Mouse (Mus musculus) heart, postnatal 25 days (tissue): Measurements from ENCODE around the gene Aarsd1. TPM values are rescaled to one million over a fixed set of nuclear protein-coding genes. Genes with fewer than 3 reads are reported as not detected.
"Not testable (repeated sequence)": the region's sequence is repeated elsewhere in the genome, so short reads cannot be mapped to it uniquely, and the experiment has no call there.

Experiments
- DNase-seq: peaks from one replicate; pipeline ENCODE4 v3.0.0; 2022; ENCODE audit warnings: low spot score
- intact Hi-C: fragments of 180-260 bp; cut with DNase I; formaldehyde crosslinking; loops from one replicate; pipeline ENCODE4 v1.15.1; 2025
- total RNA-seq, 2 experiments: library from RNA; stranded (reverse); gene quantifications; 2 replicates each; pipeline ENCODE4 v1.2.3; 2021

Aarsd1 gene
- total RNA-seq, result 10 to 100 TPM; 20.7 to 22.8 TPM

DNA sequence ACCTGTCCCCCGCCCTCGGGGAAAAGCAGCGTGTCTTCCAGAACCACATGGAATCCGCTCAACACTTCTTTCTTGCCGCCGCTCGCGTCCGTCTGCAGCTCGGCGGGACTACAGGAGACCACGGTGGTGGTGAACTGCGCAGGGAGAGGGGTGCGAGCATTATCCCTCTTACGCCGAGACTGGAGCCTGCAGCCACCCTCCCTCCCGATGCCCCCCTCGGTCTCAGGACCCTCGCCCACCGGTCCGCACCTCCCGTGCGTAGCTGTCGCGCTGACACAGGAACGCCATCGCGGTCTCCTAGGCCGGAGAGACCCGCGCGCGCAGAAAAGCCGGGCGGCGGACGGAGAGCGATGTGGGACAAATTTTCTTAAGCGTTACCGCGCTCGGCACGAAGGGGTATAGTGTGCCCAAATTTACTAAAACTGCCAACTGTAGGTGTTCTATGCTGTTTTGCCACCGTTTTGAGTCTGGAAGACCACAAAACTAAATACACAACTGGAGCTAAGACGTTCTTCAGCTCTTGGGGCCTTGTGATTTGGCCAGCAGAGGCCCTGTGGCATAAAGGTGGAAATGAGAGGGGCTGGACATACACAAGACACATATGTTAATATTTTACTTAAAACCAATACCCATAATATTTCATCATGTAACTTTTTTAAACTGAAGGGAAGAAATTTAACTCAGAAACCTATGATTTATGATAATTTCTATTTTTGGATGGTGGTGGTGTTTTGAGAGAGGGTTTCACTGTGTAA is at the start of gene Aarsd1:
Gene Aarsd1, minus strand, starts transcription at position 515 of the 755 bp plus-strand sequence.
- intact Hi-C loops, result no loop called here
- peak; percentile 74 for DNase-seq

DNA sequence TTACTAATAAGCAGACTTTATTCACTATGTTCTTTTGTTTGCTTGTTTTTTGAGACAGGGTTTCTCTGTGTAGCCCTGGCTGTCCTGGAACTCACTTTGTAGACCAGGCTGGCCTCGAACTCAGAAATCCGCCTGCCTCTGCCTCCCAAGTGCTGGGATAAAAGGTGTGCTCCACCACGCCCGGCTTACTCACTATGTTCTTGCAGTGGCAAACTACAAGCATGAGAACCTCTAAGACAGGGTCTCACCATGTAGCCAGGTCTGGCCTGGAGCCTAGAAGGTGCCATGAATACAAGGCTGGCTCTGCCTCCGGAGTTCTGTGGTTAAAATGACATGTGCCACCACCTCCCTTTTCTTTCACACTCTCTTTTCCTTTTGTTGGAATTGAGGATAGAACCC is 49.1 kb upstream of the Aarsd1 start:
- not testable (repeated sequence) for DNase-seq
- intact Hi-C loops, result loop anchor here (5.0 kb wide), 1 partner anchor 86 kb away; the partner anchor contains the start of genes Brca1 and Nbr1

DNA sequence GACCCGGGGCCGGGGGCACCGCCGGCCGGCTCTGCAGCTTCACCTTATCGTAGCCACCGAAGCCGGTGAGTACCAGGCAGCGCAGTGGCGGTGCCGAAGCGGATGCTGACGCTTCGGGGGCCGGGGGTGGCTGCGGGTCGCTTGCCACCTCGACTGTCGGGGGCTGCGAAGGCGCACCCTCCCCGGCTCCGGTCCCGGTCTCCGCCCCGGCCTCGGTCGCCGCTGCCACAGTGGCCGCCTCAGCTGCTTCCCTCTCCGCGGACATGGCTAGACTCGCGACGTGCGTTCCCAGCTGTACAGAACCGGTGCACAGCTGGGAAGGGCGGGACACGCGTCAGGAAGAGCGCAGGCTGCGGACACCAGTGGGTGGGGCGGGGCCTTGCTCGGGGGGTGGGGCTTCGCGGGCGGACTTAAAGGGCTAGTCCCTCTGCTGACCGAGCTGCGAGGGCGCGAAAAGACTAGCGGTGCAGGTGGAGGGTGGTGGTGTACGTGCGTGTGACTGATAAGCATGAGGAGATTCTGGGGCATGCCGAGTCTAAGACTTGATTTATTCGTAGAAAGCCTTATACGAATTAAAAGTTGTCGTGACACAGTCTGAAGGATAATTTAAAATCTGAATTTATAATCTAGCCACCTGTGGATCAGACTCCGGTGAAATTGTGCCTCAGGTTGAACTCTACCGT is 48.6 kb upstream of the Aarsd1 start, which contains the start of gene Vat1:
Gene Vat1, minus strand, starts transcription at position 362 of the 683 bp plus-strand sequence.
- peak; percentile 55 for DNase-seq
- intact Hi-C loops, result loop anchor here (5.0 kb wide), 1 partner anchor 86 kb away; the partner anchor contains the start of genes Brca1 and Nbr1

DNA sequence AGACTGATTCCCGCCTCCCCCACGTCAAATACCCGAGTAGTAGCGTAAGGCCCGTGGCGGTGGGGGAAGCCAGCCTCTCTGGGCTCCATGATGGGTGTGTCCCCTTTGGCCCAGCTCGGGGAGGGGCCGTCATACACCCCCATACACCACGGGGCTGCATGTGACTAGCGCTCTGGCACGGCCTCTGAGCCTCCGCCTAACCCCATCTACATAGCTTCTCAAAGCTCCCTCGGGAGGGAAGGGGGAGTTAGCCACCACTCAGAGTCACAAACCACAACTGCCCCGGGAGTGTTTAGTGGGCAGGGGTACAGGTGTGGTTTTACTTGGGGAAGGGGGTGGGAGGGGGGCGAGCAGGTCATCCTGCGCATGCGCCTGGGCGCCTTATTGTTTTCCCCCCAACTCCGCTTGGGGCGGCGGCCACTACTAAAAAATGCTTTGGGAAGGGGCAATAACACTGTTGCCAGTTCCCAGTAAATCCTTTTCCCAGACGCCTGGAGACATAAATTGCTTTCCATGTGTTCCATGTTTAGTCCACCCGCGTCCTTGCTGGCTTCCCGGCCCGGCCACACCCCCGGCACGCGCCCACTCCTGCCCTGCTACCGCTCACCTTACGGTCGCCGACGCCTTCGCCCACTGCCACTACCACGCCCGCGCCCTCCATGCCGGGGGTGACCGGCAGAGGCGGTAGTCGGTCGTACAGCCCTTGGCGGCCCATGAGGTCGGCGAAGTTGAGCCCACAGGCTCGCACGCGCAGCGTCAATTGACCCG is 47.9 kb upstream of the Aarsd1 start:
- peak; percentile 74 for DNase-seq
- intact Hi-C loops, result loop anchor here (5.0 kb wide), 1 partner anchor 87 kb away; the partner anchor contains the start of genes Brca1 and Nbr1

DNA sequence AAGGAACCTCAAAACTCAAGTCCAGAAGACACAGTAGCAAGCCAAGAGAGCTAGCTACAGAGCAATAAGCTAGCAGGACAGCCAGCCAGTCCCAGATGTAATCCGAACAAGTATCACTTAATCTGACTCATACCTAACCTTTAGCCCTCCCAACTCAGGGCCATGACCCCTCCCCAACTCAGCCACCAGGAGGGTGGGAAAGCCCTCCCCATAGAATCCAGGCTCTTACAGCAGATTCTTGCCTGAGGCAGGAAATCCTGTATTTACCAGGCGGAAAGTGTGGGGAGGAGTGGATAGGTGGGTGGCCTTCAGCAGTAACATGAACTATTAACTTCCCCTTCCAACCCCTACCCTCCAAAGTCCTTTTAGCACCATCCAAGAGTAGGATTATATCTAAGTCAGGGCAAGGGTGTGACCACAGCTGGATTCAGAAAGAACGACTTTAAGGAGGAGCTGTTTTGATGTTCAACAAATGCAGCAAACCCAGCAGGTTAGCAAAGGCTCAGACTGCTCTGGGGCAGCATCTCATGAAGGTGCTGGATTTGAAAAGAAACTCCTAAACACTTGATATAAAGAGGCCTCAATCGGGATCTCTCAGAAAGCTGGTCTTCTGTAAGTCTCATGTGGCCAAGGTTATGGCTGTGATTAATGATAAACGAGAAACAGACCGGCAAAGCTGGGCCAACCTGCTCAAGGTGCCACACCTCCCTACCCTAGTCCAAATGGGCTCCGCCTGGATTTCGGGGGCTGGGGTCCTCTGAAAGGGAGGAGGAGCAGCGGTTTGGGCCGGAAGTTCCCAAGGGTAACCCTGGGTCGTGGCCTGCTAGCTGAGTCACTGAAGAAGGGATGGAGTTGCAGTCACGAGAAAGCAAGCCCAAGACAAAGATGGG is 47.0 kb upstream of the Aarsd1 start, which contains the start of gene Rnd2:
Gene Rnd2, plus strand, starts transcription at position 789 of the 890 bp plus-strand sequence.
- no peak for DNase-seq
- intact Hi-C loops, result loop anchor here (5.0 kb wide), 1 partner anchor 88 kb away; the partner anchor contains the start of genes Brca1 and Nbr1

DNA sequence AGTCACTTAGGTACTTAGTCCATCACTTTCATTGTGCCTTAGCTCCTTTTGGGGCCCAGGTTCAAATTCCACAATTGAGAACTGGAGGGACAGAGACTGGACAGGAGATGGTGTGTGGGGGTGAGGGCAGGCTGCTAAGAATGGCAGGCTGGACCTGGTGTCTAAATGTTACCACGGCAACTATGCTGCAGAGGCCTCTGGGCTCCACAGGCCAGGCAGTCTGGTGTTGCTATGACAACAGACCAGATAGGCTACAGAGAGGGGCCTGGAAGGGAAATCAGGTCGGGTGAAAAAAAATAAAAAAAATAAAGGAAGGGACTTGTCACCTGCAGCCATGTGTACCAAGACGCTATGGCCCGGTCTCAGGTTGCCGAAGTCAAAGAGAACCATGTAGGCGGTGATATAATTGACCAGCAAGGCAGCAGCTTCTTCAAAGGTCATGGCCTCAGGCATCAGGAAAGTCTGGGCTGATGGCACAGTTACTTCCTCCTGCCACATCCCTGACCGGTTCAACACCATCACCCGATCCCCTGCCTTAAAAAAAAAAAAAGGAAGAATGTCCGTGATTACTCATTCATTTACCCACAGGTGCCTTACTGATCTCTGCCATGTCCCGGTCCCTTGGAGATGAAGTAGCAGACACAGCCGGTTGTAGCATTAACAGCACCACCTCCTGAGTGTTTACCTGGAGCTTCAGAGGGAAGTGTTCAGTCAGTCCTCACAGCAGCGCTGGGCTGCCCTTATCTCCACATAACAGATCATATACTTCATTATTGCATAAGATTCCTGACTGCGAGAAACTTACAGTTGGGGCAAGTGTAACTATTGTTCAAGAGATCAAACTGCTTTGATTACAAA is 45.4 kb upstream of the Aarsd1 start:
- intact Hi-C loops, result loop anchor here (2.0 kb wide), 1 partner anchor 14 kb away; the partner anchor contains the start of gene Ifi35
- DNase-seq, result no peak

DNA sequence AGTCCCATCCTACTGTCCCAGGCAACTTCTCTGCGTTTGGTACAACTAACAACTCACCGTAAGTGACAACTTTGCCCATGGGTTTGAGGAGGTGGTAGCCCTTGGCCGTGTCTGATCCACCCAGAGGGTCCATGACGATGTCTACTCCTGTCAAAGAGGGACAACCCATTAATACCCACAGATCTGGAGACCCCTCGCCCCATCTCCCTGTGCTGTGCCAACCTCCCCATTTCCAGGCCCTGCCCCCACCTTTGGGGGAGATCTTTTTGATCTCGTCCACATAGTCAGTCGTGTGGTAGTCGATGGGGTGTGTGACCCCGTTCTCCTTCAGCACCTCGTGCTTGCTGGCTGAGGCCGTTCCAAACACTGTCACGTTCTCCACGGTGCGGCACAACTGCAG is 44.7 kb upstream of the Aarsd1 start:
- DNase-seq, result no peak
- intact Hi-C loops, result loop anchor here (2.0 kb wide), 1 partner anchor 13 kb away; the partner anchor contains the start of gene Ifi35

DNA sequence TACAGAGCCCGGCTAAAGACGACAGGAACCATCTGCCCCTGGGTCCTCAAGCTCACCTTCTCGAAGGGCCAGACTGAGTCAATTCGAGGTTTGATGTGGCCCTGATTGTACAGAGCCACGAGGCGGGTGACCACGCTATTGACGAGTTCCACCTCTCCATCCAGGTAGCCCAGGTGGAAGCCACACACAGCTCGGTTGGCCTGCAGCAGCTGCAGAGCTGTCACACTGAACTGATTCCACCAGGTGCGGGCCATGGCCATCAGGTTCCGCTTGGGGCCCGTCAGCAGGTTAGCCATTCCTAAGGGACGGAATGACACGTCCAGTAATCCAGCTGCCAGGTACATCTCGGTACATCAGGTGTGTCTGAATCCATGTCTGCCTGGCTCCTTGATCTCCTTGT is 42.9 kb upstream of the Aarsd1 start:
- intact Hi-C loops, result no loop called here
- no peak for DNase-seq

DNA sequence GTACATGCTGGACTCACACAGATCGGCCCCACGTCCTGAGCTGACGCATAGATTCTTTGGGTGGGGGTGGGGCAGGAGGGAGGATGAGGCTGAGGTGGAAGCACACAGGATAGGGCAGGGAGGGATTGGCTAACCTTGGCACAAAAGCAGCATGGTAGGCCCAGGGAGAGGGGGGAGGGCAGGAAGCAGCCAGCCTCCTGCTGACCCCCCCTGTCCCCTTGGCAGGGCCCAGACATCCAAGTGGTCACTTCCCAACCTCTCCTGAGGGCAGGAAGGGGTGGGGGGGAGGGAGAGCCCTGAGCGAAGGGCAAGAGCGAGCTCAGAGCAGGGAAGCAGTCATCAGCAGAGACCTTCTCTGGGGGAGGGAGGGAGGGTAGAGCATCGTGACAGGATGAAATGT is 42.3 kb upstream of the Aarsd1 start:
- intact Hi-C loops, result loop anchor here (10.0 kb wide), 1 partner anchor 275 kb away; the partner anchor contains the start of gene Dhx8
- no peak for DNase-seq

DNA sequence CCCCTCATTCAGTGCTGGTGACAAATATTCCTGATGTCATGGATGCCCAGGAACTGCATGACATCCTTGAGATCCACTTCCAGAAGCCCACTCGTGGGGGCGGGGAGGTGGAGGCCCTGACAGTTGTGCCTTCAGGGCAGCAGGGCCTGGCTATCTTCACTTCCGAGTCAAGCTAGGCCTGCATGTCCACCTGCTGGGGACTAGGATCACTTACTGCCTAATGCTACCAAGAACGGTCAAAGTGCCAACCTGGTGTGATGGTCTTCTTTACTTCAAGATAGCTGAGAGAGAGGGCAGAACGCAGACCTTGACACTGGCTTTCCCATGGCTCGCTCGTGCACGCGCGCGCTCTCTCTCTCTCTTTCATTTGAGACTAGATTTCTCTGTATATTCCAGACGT is 40.8 kb upstream of the Aarsd1 start:
- intact Hi-C loops, result loop anchor here (10.0 kb wide), 1 partner anchor 277 kb away; the partner anchor contains the start of gene Dhx8
- no peak for DNase-seq

DNA sequence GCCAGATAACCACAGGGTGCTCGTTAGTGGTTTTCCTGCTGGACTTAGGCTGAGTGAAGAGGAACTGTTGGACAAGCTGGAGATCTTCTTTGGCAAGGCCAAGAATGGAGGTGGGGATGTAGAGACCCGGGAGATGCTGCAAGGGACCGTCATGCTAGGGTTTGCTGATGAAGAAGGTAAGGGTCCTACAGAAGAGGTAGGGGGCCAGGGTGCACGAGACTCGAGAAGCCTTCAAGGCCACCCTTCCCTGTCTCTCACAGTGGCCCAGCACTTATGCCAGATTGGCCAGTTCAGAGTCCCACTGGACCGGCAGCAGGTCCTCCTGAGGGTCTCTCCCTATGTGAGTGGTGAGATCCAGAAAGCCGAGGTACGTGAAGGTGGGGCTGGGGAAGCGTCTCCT is 40.2 kb upstream of the Aarsd1 start:
- intact Hi-C loops, result loop anchor here (10.0 kb wide), 1 partner anchor 277 kb away; the partner anchor contains the start of gene Dhx8
- no peak for DNase-seq

DNA sequence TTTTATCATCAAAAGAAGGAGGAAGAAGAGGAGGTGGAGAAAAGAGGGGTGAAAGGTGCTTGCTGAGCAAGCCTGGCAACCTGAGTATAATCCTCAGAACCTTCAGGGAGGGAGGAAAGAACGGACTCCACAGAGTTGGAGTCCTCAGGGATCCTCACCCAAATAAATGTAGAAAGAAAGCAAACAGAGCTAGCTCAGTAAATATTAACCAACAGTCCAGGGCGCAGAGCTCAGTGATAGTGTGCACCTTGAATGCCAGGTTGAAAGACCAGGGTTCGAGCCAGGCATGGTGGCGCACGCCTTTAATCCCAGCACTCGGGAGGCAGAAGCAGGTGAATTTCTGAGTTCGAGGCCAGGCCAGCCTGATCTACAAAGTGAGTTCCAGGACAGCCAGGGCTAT is 38.2 kb upstream of the Aarsd1 start:
- DNase-seq, result no peak
- intact Hi-C loops, result loop anchor here (10.0 kb wide), 1 partner anchor 279 kb away; the partner anchor contains the start of gene Dhx8

DNA sequence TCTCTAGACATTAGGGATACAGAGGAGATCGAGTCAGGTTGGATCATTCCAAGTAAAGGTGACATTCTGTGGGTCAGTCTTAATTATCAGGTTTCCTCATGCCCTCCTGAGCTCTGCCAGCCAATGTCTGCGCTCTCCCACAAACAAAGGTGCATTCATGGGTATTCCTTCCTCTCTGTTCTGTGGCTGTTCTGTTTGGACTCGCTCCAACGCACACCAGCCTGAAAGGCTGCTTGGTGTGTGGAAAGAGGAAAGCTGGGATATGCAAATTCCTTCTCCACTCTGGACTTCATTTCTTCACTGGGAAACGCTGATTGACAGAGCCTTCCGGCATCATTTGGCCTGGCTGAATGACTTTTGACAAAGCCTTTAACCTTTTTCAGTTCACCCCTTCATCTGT is 37.3 kb upstream of the Aarsd1 start:
- intact Hi-C loops, result loop anchor here (10.0 kb wide), 1 partner anchor 280 kb away; the partner anchor contains the start of gene Dhx8
- no peak for DNase-seq

DNA sequence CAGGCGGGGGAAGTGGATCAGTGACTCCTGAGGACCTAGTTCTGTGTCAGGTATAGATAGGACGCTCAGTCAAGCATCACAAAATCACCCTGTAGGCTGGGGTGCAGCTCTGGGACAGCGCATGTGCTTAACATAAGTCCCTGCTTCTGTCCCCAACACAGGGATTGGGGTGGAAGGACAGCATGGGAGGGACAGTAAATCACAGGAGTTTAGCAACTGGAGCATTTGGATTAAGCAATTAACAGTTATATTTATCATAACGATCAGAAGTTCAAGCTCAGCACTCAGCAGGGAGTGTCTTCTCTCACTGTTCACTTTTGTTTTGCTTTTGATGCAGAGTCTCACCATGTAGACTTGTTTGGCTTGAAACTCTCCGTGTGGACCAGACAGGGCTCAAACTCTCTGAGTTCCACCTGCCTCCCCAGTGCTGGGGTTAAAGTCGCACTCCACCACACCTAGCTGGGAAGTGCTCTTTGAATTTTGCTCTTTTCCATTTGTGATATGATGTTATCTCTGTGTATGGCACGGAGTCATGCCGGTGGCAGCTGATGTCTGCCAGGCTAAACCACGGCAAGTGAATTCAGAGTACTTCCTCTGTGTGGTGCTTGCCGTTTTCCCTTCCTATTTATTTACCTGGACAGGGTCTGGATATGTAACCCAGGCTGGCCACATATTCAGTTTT is 34.8 kb upstream of the Aarsd1 start:
- no peak for DNase-seq

DNA sequence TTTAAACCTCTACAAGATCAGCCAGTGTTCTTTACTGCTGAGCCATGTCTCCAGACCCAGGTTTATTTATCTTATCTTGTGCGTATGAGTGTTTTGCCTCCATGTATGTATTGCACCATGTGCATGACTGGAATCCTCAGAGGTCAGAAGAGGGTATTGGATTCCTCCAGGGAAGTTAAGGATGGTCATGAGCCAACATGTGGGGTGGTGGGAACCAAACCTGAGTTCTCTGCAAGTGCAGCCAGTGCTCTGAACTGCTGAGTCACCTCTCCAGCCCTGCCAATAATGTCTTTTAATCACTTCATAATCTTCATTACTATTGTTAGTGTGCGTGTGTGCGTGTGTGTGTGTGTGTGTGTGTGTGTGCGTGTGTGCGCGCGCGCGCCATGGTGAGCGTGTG is 34.1 kb upstream of the Aarsd1 start:
- no peak for DNase-seq
- intact Hi-C loops, result loop anchor here (10.0 kb wide), 1 partner anchor 283 kb away; the partner anchor contains the start of gene Dhx8

More for the DNA sequence above, 34.8 kb upstream of the Aarsd1 start:
- intact Hi-C loops, result loop anchor here (10.0 kb wide), 1 partner anchor 283 kb away; the partner anchor contains the start of gene Dhx8

DNA sequence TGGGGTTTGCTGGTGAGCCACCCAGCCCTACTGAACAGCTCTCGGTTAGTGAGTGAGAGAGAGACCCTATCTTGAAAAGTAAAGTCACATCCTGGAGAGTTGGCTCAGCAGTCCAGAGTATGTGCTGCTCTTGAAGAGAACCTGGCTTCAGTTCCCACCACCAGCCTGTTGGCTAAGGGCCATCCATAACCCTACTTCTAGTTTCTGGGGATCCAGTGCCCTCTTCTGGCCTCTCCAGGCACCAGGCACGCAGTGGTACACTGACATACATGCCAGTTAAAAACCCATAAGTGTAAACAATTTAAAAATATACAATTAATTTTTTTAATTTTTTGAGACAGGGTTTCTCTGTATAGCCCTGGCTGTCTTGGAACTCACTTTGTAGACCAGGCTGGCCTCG is 33.0 kb upstream of the Aarsd1 start:
- no peak for DNase-seq
- intact Hi-C loops, result loop anchor here (10.0 kb wide), 1 partner anchor 284 kb away; the partner anchor contains the start of gene Dhx8

DNA sequence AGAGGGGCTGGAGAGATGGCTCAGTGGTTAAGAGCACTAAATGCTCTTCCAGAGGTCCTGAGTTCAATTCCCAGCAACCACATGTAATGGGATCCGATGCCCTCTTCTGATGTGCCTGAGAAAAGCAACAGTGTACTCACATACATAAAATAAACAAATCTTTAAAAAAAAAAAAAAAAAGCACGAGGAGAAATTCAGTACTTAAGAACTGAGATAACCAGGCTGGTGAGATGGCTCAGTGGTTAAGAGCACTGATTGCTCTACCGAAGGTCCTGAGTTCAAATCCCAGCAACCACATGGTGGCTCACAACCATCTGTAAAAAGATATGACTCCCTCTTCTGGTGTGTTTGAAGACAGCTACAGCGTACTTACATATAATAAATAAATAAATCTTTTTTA is 32.2 kb upstream of the Aarsd1 start:
- intact Hi-C loops, result loop anchor here (2.0 kb wide), 1 partner anchor 13 kb away; no protein-coding TSS in a partner anchor
- not testable (repeated sequence) for DNase-seq
